Mouse (Mus musculus): Measurements from ENCODE around the gene Mup6.
"Not testable (repeated sequence)": the region's sequence is repeated elsewhere in the genome, so short reads cannot be mapped to it uniquely, and the experiment has no call there.

Mup6 gene

GRCm38 (mm10) chr4:59963405-59964344, at the start of gene Mup6:
TSS of gene Mup6 (plus strand) at chr4:59964294.
- DNase-seq (ENCODE audit: low read depth, low spot score): no peak

GRCm38 (mm10) chr4:59914608-59915403, 49.3 kb upstream of the Mup6 start, which contains the start of gene Slc46a2:
TSS of gene Slc46a2 (minus strand) at chr4:59915056.
- DNase-seq (ENCODE audit: low read depth, low spot score): no peak

DNA sequence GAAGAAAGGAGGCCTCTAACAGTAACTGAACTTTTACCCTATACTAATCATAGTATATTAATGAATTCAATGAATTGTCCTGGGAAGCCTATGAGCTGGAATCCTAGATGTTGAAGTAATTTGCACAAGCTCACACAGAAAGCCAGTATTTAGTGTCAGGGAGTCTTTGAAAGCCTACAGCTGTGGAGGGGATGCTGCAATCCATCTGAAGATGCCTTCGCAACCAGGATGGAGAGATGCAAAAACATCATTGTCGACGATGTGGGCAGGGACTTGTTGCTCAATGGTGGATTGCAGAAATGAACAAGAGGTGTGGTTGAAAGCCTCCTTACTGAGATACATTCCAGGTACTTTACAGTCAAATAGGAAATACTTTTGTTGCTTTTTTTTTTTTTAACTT, 46.1 kb upstream of the Mup6 start:
- no peak for DNase-seq (ENCODE audit: low read depth, low spot score)

DNA sequence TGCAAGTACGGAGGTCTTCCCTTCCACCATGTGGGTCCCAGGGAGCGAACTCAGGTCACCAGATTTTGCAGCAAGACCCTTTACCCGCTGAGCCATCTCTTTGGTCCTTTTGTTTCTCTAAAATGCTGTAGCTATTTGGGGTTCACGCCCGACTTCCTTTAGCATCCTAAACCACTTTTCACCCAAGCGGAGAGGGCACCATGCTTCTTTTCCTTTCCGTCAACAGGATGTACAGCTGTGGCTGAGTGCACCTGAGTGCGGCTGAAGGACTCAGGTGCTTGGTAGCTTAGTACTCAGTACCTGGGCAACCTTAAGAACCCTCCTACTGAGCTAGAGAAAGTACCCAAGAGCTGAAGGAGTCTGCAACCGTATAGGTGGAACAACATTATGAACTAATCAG, 39.0 kb upstream of the Mup6 start:
- no peak for DNase-seq (ENCODE audit: low read depth, low spot score)

- DNase-seq (ENCODE audit: low read depth, low spot score): no peak
Observed at GRCm38 (mm10) chr4:59927666-59928065, 36.4 kb upstream of the Mup6 start.

DNA sequence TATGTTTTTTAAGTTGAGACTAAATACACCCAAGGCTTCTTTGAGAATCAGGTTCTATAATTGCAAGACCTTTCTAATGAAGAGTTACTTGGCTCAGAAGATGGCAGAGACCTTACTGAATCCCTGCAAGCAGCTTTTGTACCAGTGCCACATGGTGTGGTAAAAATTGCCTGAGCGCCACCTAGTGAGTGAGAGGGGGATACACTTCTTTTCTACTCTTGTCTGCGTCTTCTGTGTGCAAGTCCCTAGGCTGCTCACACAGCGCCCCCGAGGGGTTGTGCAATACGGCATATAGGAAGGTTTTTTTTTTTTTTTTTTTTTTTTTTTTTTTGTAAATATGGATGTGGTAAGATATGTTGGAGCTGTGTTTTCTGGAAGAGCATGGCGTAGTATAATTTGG, 35.7 kb upstream of the Mup6 start:
- DNase-seq (ENCODE audit: low read depth, low spot score): peak; percentile 60

- no peak for DNase-seq (ENCODE audit: low read depth, low spot score)
Observed at GRCm38 (mm10) chr4:59932505-59933281, 31.4 kb upstream of the Mup6 start.

GRCm38 (mm10) chr4:59937543-59937942, 26.6 kb upstream of the Mup6 start:
- no peak for DNase-seq (ENCODE audit: low read depth, low spot score)

- DNase-seq (ENCODE audit: low read depth, low spot score): no peak
Observed at GRCm38 (mm10) chr4:59960610-59961009, 3.5 kb upstream of the Mup6 start, which contains the start of gene Mup4. TSS of gene Mup4 (minus strand) at chr4:59960710.

- not testable (repeated sequence) for DNase-seq (ENCODE audit: low read depth, low spot score)
Observed at GRCm38 (mm10) chr4:59997894-59998293, 33.8 kb downstream of the Mup6 start.

DNA sequence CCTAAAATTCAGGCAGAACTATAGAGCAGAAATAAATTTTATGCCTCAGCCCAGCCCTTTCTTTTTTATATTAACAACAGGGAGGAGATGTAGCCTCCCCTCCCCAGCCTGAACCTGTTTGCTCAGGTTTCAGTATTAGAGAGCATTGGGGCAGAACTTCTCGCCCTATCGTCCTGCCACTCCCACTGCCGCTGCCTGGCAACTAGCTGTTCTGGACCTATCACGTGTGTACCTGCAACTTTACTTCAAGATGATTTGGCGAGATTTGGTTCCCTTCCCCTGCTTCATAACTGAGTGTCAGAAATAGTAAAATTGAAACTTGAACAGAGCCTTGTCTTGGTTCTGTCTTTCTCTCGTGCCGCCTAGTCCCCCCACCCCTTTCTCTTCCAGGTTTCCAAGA, 56.0 kb downstream of the Mup6 start:
- DNase-seq (ENCODE audit: low read depth, low spot score): not testable (repeated sequence)

DNA sequence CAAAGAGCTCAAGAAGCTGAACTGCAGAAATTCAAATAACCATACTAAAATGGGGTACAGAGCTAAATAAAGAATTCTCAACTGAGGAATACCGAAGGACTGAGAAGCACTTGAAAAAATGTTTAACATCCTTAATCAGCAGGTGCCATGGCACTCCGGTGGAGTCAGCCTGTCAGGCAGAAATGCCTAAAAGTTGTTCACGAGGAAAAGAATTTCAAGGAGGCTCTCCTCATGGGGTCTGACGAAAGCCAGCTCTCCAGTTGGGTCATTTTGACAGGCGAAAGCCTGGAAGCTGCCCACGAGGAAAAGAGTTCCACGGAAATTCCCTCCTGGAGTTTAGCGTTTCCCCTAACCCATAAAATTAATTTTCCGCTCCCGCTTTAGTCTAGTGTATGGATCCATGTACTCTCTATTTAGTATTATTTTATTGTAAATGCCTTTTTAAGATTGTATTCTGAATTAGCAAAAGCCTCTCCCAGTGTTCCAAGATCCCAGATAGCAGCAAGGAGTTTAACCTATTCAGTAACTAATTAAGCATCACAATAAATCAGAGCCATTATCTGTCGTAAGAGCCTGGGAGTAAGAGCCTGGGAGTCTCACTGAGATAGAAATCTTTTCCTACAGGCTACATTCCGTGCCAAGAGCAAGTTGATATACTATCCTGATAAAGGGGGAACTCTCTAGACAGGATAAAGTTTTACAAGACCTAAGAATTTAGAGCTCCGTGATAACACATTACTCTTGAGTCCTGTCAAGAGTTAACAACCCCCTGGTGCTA, 65.4 kb downstream of the Mup6 start:
- DNase-seq (ENCODE audit: low read depth, low spot score): not testable (repeated sequence)

Data from telencephalon, adult 2 months (tissue).